Mouse (Mus musculus): Measurements from ENCODE around the gene 4930453N24Rik. TPM values are rescaled to one million over a fixed set of nuclear protein-coding genes. Genes with fewer than 3 reads are reported as not detected.

4930453N24Rik gene
- total RNA-seq, 2 experiments from 2014 or later = 22.1 to 26.9 TPM

DNA sequence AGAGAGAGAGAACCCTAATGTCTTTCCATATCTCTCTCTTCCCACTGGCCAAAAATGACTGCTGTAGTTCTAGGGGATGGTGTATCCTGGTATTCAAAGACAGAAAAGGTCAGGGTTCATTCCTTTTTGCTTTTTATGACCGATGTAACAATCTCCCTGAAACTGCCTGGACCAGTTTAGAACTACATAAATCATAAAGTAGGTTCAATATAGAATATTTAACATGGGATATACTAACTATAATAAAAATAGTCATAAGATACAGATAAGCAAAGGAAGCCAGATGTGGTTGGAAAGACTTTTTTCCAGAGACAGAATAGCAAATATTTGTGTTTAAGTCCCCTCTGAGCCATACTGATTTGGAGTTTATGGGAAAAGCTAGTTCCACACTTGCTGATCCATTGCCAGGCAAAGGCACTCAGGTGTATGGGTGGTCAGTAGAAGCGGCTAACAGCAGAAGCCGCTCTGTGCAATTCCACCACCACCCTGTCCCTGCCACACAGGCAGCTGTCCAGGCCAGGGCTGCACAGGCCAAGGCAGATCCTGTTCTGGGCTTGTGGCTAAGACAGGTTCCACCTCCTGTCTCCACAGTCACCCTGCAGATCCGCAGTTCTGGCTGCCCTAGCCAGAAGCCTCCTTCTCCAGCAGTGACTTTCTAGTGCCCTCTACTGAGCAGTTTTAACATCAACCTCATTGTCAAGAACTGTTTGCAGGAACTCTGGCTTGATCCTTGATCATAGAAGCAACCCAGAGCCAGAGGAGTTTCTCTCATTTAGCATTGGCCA lies 47.5 kb downstream of the 4930453N24Rik start:
- DNase-seq (ENCODE audit: low spot score in 2 of 2) = peak in 1 of 2 experiments; percentile 26

DNA sequence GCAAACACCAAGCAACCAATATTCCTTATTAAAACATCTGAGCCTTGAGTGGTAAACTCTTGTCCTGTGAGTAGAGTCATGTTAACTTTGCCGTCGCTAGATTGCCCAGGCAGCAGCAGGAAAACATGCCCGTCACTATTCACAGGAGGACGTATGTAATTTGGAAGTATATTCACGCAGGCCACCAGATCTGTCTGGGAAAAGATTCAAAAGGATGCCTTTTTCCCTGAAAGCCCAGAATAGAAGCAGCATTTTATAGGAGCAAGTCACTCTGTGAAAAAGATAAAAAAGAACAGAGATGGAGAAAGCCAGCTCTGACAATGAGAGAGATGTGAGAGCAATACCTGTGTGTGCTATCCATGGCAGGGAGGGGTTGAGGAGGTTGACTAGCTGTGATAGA lies 49.4 kb downstream of the 4930453N24Rik start:
- DNase-seq (ENCODE audit: low spot score in 2 of 2) = no peak

DNA sequence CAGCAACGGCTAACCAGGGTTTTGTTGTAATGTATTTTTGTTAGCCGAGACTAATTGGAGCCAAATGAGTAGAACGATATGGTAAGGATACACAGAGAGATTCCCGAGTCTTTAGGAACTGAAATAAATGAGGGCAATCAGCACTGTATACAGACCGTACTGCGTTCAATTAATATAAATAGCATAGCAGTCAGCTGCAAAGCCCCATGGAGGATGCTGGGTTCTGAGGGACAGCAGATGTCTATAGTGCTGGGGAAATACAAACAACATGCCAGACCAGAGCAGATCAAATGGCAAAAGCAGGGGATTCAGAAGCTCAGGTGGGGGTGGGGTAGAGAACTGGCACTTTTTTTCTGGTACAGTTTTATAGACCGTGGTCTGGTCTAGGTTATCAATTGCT lies 51.9 kb downstream of the 4930453N24Rik start:
- DNase-seq (ENCODE audit: low spot score in 2 of 2) = no peak

DNA sequence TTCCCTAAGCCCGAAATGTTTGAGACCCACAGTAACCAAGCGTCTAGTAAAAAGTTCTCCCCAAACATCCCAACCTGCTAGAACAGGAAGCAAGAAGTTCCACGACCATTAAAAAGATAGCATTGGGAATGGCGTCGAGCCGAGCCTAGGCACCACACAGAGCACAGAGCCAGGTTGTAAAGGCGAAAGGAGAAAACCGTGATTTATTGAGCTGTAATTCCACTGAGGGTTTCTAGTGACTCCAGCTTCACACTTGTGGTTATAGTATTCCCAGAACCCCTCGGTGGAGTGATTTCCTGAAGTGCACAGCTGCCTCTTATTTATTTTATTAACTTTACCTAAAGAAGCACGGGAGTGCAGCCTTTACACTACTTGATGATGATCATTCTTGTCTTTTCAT lies 53.1 kb downstream of the 4930453N24Rik start:
- no peak for DNase-seq (ENCODE audit: low spot score in 2 of 2)

DNA sequence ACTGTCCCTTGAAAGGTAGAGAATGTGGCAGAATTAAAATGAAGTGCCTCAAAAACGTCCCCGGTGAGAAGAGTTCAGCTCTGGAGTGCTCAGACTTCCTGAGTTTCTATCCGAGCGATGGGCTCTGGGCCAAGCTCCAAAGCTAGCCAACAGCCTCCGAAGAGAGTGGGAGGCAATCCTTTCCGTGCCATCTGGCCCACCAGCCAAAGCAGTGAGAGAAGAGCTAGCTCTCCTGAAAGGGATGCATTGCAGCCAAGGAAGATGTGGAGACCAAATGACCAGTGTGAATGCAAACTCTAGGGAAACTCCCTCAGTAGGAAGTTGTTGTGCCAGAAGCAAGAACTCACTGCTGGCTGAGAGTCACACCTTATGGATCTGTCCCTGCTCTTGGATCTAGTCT lies 59.1 kb downstream of the 4930453N24Rik start:
- peak; percentile 33 to 67 for DNase-seq (ENCODE audit: low spot score in 2 of 2)

Other genes with a start within 250 kb of the 4930453N24Rik start
- gene Csnka2ip, start 168.8 kb downstream of the 4930453N24Rik start, total RNA-seq (2021) = not detected
- gene Zfp654, start 80.5 kb upstream of the 4930453N24Rik start, total RNA-seq (2021) = 1 to 10 TPM; 7.9 to 9.6 TPM
- gene Cggbp1, start 80.8 kb upstream of the 4930453N24Rik start, total RNA-seq (2021) = 10 to 100 TPM; 64.2 to 70.3 TPM

All from gastrocnemius, postnatal 4 days (tissue).